Mouse (Mus musculus) R1 (cell line): Measurements from ENCODE around the gene Pcdh8.

Source experiments
- DNase-seq: peaks from one replicate; pipeline ENCODE4 v3.0.0-alpha.2; 2018; ENCODE audit warnings: low read depth, low spot score

The Pcdh8 gene

GRCm38 (mm10) chr14:79771094-79771535 lies at the start of gene Pcdh8:
TSS of gene Pcdh8 (minus strand) at chr14:79771312.
- peak; percentile 91 for DNase-seq

GRCm38 (mm10) chr14:79814709-79815108 lies 43.6 kb upstream of the Pcdh8 start:
- peak; percentile 24 for DNase-seq

GRCm38 (mm10) chr14:79814084-79814483 lies 43.0 kb upstream of the Pcdh8 start:
- no peak for DNase-seq

GRCm38 (mm10) chr14:79793179-79793578 lies 22.1 kb upstream of the Pcdh8 start:
- DNase-seq = no peak

GRCm38 (mm10) chr14:79789535-79789934 lies 18.4 kb upstream of the Pcdh8 start:
- no peak for DNase-seq

GRCm38 (mm10) chr14:79788656-79789204 lies 17.6 kb upstream of the Pcdh8 start:
- no peak for DNase-seq

- no peak for DNase-seq
Measured at GRCm38 (mm10) chr14:79787918-79788317, 16.8 kb upstream of the Pcdh8 start.

- peak; percentile 15 for DNase-seq
Measured at GRCm38 (mm10) chr14:79785400-79785799, 14.3 kb upstream of the Pcdh8 start.

- no peak for DNase-seq
Measured at GRCm38 (mm10) chr14:79780889-79781288, 9.8 kb upstream of the Pcdh8 start.

- no peak for DNase-seq
Measured at GRCm38 (mm10) chr14:79780332-79780731, 9.2 kb upstream of the Pcdh8 start.

- no peak for DNase-seq
Measured at GRCm38 (mm10) chr14:79779841-79780240, 8.7 kb upstream of the Pcdh8 start.

- DNase-seq = peak; percentile 84
Measured at GRCm38 (mm10) chr14:79773425-79774391, 2.6 kb upstream of the Pcdh8 start.

- DNase-seq = peak; percentile 15
Measured at GRCm38 (mm10) chr14:79771802-79772511, 845 bp upstream of the Pcdh8 start.

- peak; percentile 15 for DNase-seq
Measured at GRCm38 (mm10) chr14:79770306-79771093, 612 bp downstream of the Pcdh8 start.

GRCm38 (mm10) chr14:79769618-79770017 lies 1.5 kb downstream of the Pcdh8 start:
- DNase-seq = peak; percentile 80

- peak; percentile 50 for DNase-seq
Measured at GRCm38 (mm10) chr14:79768996-79769395, 2.1 kb downstream of the Pcdh8 start.

- peak; percentile 41 for DNase-seq
Measured at GRCm38 (mm10) chr14:79768076-79768830, 2.9 kb downstream of the Pcdh8 start.

GRCm38 (mm10) chr14:79767601-79768000 lies 3.5 kb downstream of the Pcdh8 start:
- peak; percentile 38 for DNase-seq

GRCm38 (mm10) chr14:79765196-79765765 lies 5.8 kb downstream of the Pcdh8 start:
- no peak for DNase-seq

GRCm38 (mm10) chr14:79754601-79755222 lies 16.4 kb downstream of the Pcdh8 start:
- peak; percentile 7 for DNase-seq
